Mouse (Mus musculus): ENCODE results near the gene Fbxo44.
"Not testable (repeated sequence)": the region's sequence is repeated elsewhere in the genome, so short reads cannot be mapped to it uniquely, and the experiment has no call there.

Gene Fbxo44

DNA sequence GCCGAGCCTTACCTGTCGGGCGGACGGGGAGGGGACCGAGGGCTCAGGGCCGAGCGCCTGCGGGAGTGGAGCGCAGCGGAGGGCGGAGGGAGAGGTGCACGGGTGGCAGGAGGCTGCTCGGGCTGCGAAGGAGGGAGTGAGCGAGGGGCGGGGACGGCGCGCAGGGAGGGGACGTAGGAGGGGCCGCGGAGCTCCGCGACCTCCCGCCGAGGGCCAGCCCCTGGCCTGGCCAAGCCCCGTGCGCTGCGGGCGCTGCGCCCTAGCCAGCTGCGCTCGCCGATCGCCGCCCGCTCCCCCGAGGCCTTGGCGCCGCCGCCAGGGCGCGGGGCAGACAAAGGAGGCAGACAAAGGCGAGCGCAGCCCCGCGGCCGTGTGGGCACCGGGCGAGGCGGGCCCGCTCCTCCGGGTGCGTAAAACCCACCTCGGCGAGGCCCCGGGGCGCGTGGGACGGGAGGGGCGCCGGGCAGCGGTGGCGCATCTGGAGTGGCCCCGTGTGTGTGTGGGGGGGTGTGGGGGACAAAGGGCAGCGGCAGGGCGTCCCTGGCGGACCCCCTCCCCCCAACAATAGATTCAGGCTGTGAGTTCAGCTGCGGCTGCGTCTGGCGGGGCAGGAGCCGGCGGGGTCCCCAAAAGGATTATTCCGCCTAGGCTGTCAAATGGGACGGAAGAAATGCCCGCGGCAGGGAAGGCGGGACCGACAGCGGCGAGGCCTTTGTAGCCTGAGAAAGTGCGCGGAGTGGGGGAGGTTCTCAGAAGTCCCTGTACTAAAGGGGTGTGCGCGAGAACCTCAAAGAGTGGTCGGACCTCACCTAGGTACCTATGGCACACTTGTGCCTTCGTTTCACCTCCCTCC, 29.5 kb downstream of the Fbxo44 start, which contains the start of gene Draxin:
Gene Draxin, minus strand, starts transcription at position 138 of the 853 bp plus-strand sequence.
- DNase-seq (ENCODE audit: low spot score in 2 of 2): no peak

DNA sequence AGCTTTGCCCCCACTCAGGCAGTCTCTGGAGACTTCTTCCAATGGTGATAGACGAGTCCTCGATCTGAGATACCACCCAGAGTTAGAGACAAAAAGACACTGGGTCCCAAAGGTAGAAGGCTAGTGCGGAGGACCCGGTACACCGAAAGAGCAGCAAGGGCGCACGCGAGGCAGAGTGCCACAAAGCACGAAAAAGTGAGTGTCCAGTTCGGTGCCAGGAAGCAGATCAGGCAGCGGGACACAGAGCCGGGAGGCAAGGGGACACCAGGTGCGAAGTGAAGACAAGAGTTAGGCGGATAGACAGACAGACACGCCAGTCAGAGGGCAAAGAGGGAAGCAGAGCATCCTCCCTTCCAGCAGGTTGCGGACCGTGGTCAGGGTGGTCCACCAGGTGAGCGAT, 30.1 kb downstream of the Fbxo44 start, which contains the start of gene Mad2l2:
Gene Mad2l2, plus strand, starts transcription at position 252 of the 400 bp plus-strand sequence.
- DNase-seq (ENCODE audit: low spot score in 2 of 2): no peak

- DNase-seq (ENCODE audit: low spot score in 2 of 2): no peak
These were observed 31.6 kb downstream of the Fbxo44 start for GRCm38 (mm10) chr4:148128672-148129071.

- DNase-seq (ENCODE audit: low spot score in 2 of 2): no peak
These were observed 32.0 kb downstream of the Fbxo44 start for GRCm38 (mm10) chr4:148128241-148128640.

DNA sequence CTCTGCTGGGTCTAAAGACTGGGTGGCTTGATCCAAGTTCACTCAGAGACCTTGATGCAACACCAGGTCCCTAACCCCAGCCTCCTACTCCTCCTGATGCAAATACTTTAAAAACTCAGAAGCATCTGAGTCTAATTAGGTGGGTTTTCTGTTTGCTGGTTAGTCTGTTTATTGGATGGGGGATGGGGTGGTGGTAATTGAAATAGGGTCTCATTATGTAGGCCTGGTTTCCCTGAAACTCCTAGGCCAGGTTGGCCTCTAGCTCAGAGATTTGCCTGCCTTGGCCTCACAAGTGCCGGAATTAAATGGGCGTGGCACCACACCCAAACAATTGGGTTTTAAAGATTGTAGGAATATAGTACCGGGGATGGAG, 37.6 kb downstream of the Fbxo44 start:
- DNase-seq (ENCODE audit: low spot score in 2 of 2): no peak

DNA sequence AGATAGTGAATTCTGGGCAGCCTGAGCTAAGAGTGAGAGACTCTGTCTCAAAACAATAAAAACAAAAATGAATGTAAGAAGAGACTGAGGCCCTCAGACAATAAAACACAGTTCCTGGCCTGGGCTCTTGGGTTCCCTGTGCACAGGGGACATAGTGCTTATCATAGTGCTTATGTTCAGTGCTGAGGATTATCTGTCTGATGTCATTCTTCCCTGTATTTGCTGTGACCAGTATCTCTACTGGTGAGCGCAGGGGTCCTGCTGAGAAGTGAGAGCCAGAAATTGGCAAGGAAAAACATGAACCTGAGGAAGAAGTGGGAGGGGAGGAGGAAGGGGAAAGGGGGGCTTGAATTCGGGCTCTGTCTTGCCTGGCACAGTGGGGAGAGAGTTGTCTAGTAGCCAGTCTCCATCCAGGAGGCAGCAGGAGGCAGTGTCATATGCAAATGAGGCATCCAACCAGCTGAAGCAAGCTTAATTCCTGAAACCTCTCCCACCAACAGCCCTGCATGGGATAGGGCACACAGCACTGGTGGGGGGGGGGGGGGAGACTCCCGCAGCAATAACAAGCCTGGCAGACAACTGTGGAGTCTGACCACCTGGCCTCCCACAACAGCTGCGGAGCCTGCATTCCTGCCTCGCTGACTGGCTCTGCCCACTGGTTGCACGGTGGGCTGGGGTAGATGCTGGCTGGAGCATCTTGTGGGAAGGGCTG, 38.1 kb downstream of the Fbxo44 start:
- DNase-seq (ENCODE audit: low spot score in 2 of 2): no peak

GRCm38 (mm10) chr4:148121362-148121761, 38.9 kb downstream of the Fbxo44 start:
- no peak for DNase-seq (ENCODE audit: low spot score in 2 of 2)

DNA sequence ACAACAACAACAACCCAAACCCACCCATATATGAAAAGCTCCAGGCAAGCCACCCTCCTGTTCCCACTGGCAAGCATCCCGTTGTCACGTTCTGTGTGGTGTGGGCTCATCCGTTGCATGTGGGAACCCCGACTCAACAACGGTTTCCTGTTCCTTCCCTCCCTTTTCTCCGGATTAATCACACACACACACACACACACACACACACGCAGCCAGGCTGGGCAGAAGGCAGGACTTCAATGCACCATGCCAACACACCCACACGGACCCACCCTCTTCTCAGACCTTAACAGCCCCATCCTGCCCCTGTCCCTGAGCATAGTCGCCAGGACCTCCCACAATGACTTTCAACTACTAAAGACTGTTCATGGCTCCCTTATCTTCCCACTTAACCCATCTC, 39.7 kb downstream of the Fbxo44 start:
- no peak for DNase-seq (ENCODE audit: low spot score in 2 of 2)

DNA sequence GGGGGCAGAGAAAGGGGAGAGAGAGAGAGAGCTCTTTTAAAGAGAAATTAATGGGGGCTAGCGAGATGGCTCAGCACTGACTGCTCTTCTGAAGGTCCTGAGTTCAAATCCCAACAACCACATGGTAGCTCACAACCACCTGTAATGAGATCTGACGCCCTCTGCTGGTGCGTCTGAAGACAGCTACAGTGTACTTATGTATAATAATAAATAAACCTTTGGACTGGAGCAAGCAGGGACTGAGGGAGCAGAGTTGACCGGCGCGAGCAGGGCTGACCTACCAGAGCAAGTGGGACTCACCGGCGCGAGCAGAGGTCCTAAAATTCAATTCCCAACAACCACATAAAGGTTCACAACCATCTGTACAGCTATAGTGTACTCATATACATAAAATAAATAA, 40.7 kb downstream of the Fbxo44 start:
- not testable (repeated sequence) for DNase-seq (ENCODE audit: low spot score in 2 of 2)

GRCm38 (mm10) chr4:148117392-148117791, 42.9 kb downstream of the Fbxo44 start:
- DNase-seq (ENCODE audit: low spot score in 2 of 2): no peak

GRCm38 (mm10) chr4:148116657-148117056, 43.6 kb downstream of the Fbxo44 start:
- peak in 1 of 2 experiments; percentile 43 for DNase-seq (ENCODE audit: low spot score in 2 of 2)

DNA sequence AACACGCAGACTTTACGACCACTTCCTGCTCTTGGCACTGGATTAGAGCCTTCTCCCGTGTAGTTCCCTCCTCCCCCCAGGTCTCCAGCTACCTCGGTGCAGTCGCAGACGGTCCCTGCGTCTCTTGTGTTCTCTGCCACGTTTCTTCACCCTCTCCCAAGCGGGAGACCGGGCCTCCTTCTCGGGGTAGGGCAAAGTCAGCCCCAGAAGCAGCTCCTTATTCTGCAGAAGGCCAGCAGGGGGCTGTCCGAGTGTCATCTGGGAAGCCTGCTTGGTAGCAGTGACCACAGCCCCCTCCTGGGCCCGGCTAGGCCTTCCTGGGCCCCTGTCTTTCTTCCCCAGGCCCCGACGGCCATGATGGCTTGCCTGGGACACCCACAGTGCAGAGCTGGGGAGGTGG, 44.8 kb downstream of the Fbxo44 start:
- DNase-seq (ENCODE audit: low spot score in 2 of 2): peak in 1 of 2 experiments; percentile 55

DNA sequence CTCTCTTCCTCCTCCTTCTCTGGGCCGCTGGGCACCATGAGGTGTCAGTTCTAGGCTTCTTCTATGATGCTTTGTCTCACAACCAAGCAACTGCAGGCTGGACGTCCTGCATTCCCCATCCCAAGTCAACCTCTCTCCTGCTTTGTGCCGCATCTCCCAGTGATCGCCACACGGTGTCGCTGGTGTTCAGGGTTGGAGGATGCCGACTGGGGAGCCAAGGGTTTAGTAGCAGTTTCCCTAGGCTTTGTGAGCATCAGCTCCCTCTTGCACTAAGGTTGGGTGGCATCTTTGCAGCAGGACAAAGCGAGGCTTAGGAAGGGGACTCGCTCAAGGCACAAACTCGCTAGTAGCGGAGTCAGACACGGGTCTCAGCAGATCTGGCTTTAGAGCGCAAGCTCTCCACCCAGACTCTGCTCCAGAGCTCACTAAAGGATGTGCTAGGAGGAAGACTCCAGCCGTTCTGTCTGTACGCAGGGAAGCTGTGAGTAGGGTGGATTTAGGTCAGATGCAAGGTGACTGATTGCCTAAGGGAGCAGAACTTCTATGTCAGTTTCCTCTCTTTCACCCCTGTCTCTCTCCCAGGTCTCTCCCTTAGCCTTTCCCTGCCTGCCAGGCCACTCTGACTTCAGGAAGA, 45.4 kb downstream of the Fbxo44 start:
- peak; percentile 60 to 86 for DNase-seq (ENCODE audit: low spot score in 2 of 2)

DNA sequence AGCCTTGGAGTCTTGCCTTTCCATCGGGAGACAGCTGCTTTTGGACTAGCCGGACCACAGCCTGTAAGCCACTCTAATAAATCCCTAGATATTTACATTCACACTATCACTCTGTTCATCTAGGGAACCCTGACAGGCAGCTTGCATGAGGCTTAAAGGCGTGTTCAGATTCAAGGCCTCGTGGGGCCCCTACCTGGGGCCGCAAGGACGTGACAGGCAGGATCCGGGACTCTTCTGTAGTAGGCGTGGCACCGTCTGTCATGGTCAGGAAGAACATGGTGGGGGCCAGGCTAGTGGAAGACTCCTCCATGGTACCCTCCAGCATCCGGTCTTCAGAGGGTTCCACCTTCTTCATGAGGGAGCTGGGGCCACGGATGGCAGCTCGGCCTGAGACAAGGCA, 47.8 kb downstream of the Fbxo44 start:
- no peak for DNase-seq (ENCODE audit: low spot score in 2 of 2)

- no peak for DNase-seq (ENCODE audit: low spot score in 2 of 2)
These were observed 51.1 kb downstream of the Fbxo44 start for GRCm38 (mm10) chr4:148109215-148109614.

- no peak for DNase-seq (ENCODE audit: low spot score in 2 of 2)
These were observed 51.6 kb downstream of the Fbxo44 start for GRCm38 (mm10) chr4:148108565-148109100.

GRCm38 (mm10) chr4:148107621-148108291, 52.5 kb downstream of the Fbxo44 start:
- DNase-seq (ENCODE audit: low spot score in 2 of 2): no peak

DNA sequence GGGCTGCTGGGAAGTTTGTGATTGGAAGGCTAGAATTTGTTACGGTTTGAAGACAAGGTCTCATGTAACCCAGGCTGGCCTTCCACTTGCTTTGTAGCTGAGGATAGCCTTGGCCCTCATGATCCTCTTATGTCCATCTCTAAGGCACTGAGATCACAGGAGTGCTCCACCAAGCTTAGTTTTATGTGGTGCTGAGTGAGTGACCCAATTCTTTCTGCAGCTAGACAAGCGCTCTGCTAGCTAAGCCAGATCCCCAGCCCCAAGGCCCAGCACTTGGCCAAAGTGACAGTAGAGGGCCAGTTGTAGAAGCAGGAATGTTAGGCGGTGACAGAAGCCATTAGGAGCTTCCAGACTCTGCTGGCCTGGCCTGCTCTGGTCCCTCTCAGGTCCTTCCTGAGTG, 56.1 kb downstream of the Fbxo44 start:
- no peak for DNase-seq (ENCODE audit: low spot score in 2 of 2)

All from spleen, postnatal 10 days (tissue).